Mouse (Mus musculus) forelimb bud, embryonic 11.5 days (tissue): ENCODE results near the gene Ehf.

Experiments used
- DNase-seq: peaks from one replicate; pipeline ENCODE4 v3.0.0-alpha.2; 2012; ENCODE audit warnings: low read depth, low spot score

Gene Ehf

GRCm38 (mm10) chr2:103294526-103294925, 8.6 kb downstream of the Ehf start:
- no peak for DNase-seq

DNA sequence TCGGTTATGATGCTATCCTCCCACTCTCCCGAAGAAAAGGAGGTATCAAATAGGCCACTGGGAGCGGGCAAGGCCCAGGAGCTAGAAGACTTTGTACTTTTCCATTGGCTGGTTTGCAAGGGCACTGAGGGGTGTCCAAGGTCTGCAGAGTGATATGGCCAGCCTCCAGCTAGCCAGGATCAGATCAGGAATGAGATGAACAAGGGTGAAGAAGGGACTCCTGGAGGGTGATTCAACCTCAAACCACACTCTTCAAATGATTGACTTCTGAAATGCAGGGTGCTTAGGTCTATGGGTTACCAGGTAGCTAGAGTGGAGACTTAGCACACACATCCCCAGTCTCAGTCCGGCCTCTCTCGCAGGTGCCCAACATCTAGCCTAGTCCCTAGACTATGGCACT, 9.3 kb downstream of the Ehf start:
- DNase-seq = no peak

DNA sequence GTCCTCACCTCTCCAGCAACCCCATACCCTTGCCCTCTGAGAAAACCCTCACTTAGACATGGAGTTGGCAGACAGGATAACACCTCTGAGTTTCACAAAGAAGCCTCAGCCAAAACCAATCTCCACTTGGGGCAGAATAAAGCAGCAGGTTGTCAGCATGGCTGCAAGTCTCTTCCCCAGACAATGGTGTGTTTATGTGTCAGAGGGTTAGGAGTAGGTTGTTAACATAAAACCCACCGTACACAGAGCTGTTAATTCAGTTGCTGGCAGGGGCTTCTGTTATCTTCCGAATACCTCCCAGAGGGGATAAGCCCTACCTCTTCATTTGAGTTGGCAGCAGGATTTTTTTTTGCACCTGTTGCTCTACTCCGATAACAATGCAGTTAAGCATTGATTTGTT, 9.9 kb downstream of the Ehf start:
- DNase-seq = no peak

DNA sequence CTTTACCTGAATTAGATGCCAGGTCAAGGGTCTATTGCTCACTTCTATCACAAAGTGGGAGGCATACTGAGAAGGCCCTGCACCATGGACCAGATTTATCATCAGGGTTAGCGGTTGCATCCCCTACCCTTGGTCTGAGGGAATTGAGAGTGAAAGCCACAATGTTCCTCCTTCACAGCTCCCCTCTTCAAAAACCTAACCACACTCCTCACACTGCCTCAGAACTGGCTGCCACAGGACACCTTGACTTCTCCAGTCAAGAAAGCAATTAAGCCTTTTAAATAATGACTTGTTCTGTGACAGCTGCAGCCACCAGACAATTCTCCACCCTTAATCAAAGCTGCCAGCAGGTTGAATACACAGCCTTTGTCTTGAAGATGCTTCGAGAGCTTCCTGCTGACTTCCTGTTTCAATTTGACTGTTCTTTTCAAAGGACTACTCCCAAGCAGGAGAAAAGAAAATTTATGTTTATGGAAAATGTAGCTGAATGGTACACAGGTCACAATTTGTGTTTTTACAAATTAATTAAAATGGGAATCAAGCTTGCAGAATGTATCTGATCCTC, 12.3 kb downstream of the Ehf start:
- no peak for DNase-seq

DNA sequence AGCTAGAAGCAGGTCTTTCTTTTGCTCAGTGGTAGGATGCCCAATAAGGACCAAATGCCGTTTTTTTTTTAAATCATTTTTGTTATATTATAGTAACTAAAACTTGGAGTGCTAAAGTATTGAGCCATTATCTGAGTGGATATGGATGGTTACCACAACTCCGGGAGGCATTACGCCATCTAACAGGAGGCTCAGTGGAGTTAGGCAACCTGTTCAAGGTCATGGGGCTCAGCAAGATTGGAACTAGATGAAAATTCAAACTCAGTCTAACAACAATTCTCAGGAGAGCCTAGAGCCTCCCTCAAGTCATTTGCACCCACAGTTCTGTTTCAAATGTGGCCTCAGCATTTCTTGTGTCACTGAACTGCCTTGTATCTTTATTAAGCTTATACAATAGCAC, 12.9 kb downstream of the Ehf start:
- no peak for DNase-seq

GRCm38 (mm10) chr2:103289407-103289950, 13.6 kb downstream of the Ehf start:
- peak; percentile 37 for DNase-seq

DNA sequence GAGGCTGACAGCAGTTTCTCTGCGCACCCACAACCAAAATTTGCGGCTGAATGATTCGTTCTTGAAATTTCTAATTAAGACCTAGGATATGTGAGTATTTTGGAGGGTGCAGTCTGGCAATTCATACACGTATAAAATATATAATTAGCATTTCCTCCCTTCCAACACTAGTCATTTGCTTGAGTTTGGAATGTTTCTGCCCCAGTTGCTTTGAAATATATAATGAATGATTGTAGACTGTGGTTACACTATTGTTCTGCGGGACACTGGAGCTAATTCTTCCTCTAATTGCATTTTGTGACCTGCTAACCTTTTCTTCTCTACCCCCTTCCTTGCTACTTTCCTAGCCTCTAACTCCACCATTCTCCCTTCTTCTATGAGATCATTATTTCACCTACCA, 15.4 kb downstream of the Ehf start:
- DNase-seq = no peak

- DNase-seq = no peak
These were observed 17.5 kb downstream of the Ehf start for GRCm38 (mm10) chr2:103285561-103285960.

- no peak for DNase-seq
These were observed 19.3 kb downstream of the Ehf start for GRCm38 (mm10) chr2:103283730-103284129.

DNA sequence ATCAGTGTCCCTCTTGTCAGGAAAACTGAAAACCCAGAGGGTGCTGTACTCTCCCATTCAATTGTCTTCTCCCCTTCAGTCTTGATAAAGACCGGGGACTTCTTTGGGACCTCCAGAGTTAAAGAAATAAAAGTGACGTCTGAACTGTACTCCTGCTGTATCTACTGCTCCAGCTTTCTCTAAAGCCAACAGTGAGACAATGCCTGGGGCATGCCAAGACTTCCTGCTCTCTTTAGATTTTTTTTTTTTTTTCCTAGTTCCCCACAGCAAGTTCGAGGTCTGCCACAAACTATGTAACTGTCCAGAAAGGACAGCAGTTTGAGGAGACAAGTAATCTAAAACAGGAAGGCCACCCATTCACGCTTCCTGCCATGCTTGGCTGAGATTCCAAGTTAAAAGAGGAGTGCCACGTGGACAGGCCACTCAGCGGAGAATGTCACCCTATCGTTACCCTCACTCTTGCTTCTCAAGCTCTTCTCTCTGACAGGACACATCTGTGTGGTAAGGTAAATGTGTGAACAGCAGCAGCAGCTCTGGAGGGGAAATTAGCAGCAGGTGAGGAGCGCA, 20.8 kb downstream of the Ehf start:
- DNase-seq = no peak

DNA sequence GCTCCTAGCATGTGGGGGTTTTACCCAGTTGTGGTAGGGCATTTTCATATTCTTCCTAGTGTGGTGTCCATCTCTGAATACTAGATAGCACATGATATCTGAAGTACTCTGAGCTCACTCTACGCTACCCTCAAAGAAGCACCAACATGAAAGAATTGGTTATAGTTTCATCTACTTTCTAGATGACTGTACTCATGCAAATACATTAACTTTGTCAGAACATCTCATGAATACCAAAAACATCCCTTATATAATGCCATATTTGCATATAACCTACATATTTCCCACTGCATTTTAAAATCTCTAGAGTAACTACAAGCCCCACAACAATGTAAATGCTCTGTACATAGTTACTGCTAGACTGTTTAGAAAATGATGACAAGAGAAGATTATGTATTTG, 23.2 kb downstream of the Ehf start:
- DNase-seq = no peak

- no peak for DNase-seq
These were observed 24.6 kb downstream of the Ehf start for GRCm38 (mm10) chr2:103278476-103278875.

- DNase-seq = no peak
These were observed 25.3 kb downstream of the Ehf start for GRCm38 (mm10) chr2:103277794-103278193.

GRCm38 (mm10) chr2:103275316-103275960, 27.6 kb downstream of the Ehf start:
- no peak for DNase-seq

DNA sequence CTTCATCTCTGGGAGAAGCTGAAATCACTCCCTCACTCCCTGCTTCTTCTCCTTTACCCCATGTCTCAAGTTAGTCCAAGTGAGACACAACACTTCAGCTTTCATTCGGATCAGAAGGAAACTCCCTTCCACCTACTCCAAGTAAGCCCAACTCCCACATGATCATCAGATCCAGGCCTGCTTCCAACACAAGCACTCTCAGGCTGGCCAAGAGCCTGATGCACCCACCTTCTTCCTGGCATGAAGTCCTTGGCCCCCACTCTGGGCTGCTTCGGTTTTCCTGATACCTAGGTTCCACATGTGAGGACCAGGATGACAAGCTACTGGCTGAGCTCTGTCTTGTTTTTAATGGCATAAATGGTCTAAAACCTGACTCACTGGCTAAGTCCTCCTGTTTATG, 28.3 kb downstream of the Ehf start:
- no peak for DNase-seq

DNA sequence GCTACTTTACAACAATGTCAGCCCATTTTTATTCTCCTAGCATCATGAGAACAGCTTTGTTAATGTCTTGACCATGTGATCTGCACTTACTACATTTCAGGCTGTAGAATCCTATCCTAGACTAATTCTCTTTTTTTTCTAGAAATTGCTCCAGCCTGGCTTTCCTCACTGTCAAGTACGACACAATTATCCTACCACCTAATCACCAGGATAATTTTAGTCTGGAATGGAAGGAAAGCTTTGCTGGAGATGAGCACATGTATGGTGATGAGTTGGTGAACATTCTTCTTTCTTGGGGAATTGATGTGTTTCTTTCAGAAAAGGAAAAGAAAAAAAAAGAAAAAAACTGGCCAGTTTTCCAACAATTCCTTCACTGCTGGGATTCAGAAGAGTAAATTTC, 28.8 kb downstream of the Ehf start:
- DNase-seq = no peak

GRCm38 (mm10) chr2:103271481-103271880, 31.6 kb downstream of the Ehf start:
- no peak for DNase-seq

GRCm38 (mm10) chr2:103270556-103271160, 32.4 kb downstream of the Ehf start:
- DNase-seq = no peak

DNA sequence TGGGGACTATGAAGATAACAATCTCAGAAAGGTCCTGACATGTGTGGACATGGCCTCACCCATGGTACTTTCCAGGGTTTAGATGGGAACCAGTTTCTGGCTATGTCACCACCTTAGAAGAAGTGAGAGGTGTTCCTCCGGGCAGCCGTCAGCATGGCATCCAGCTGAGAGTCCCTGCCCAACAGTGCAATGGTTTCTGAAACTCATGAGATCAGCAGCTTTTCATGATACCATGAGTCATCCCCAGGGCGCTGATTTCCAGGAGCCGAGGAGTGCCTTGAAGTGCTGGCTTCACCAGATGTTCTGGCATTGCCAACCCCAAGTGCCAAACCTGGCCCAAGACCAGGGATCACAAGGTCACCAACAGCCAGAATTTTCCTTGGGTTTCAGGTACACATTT, 64.0 kb downstream of the Ehf start:
- DNase-seq = no peak

GRCm38 (mm10) chr2:103226781-103227180, 76.3 kb downstream of the Ehf start:
- no peak for DNase-seq

GRCm38 (mm10) chr2:103220871-103221270, 82.2 kb downstream of the Ehf start:
- no peak for DNase-seq

- no peak for DNase-seq
These were observed 84.8 kb downstream of the Ehf start for GRCm38 (mm10) chr2:103218323-103218722.

GRCm38 (mm10) chr2:103215801-103216200, 87.3 kb downstream of the Ehf start:
- no peak for DNase-seq
